Mouse (Mus musculus): Measurements from ENCODE around the gene Slc41a1.
"Not testable (repeated sequence)": the region's sequence is repeated elsewhere in the genome, so short reads cannot be mapped to it uniquely, and the experiment has no call there.

Gene Slc41a1

GRCm38 (mm10) chr1:131827207-131827786 lies at the start of gene Slc41a1:
TSS of gene Slc41a1 (plus strand) at chr1:131827493.
- DNase-seq, result peak; percentile 35 to 48

- no peak for DNase-seq
Measured at GRCm38 (mm10) chr1:131794591-131794990, 32.7 kb upstream of the Slc41a1 start.

- no peak for DNase-seq
Measured at GRCm38 (mm10) chr1:131795171-131795570, 32.1 kb upstream of the Slc41a1 start.

- DNase-seq, result no peak
Measured at GRCm38 (mm10) chr1:131797202-131797909, 29.9 kb upstream of the Slc41a1 start, which contains the start of gene Pm20d1. TSS of gene Pm20d1 (plus strand) at chr1:131797381.

- DNase-seq, result no peak
Measured at GRCm38 (mm10) chr1:131800001-131800400, 27.3 kb upstream of the Slc41a1 start.

GRCm38 (mm10) chr1:131801071-131801470 lies 26.2 kb upstream of the Slc41a1 start:
- no peak for DNase-seq

- DNase-seq, result no peak
Measured at GRCm38 (mm10) chr1:131802652-131803051, 24.6 kb upstream of the Slc41a1 start.

- DNase-seq, result no peak
Measured at GRCm38 (mm10) chr1:131804166-131804565, 23.1 kb upstream of the Slc41a1 start.

- DNase-seq, result no peak
Measured at GRCm38 (mm10) chr1:131808986-131809385, 18.3 kb upstream of the Slc41a1 start.

GRCm38 (mm10) chr1:131809651-131810050 lies 17.6 kb upstream of the Slc41a1 start:
- no peak for DNase-seq

- no peak for DNase-seq
Measured at GRCm38 (mm10) chr1:131811393-131811792, 15.9 kb upstream of the Slc41a1 start.

- no peak for DNase-seq
Measured at GRCm38 (mm10) chr1:131812006-131812405, 15.3 kb upstream of the Slc41a1 start.

GRCm38 (mm10) chr1:131812631-131813295 lies 14.5 kb upstream of the Slc41a1 start:
- no peak for DNase-seq

GRCm38 (mm10) chr1:131813731-131814130 lies 13.6 kb upstream of the Slc41a1 start:
- no peak for DNase-seq

- no peak for DNase-seq
Measured at GRCm38 (mm10) chr1:131814191-131814590, 13.1 kb upstream of the Slc41a1 start.

- no peak for DNase-seq
Measured at GRCm38 (mm10) chr1:131816886-131817285, 10.4 kb upstream of the Slc41a1 start.

- DNase-seq, result not testable (repeated sequence)
Measured at GRCm38 (mm10) chr1:131820353-131820752, 6.9 kb upstream of the Slc41a1 start.

- DNase-seq, result no peak
Measured at GRCm38 (mm10) chr1:131820887-131821328, 6.4 kb upstream of the Slc41a1 start.

- no peak for DNase-seq
Measured at GRCm38 (mm10) chr1:131822292-131822691, 5.0 kb upstream of the Slc41a1 start.

- DNase-seq, result no peak
Measured at GRCm38 (mm10) chr1:131822856-131823492, 4.3 kb upstream of the Slc41a1 start.

- DNase-seq, result no peak
Measured at GRCm38 (mm10) chr1:131823563-131823962, 3.7 kb upstream of the Slc41a1 start.

- DNase-seq, result peak in 1 of 2 experiments; percentile 30
Measured at GRCm38 (mm10) chr1:131824528-131825181, 2.6 kb upstream of the Slc41a1 start.

GRCm38 (mm10) chr1:131827787-131828258 lies 530 bp downstream of the Slc41a1 start:
- peak; percentile 94 to 97 for DNase-seq
